Mouse (Mus musculus) megakaryocyte-erythroid progenitor cell, adult 5-6 weeks (primary cell): ENCODE measurements around the gene Rprd1b. TPM values are rescaled to one million over a fixed set of nuclear protein-coding genes. Genes with fewer than 3 reads are reported as not detected.

Source experiments
- ATAC-seq: replicated peaks from 2 replicates; pipeline ENCODE4 v1.8.0; 2016; ENCODE audit warnings: mild to moderate bottlenecking, inconsistent platforms; ENCODE audit not compliant: severe bottlenecking, poor library complexity, low FRiP score, low TSS enrichment
- total RNA-seq, 2 experiments: library from RNA; stranded (forward) in 1 of 2; stranded (reverse) in 1 of 2; fragments of 200-1000, 215-1000 nt in 1 of 2; fragments of >200 nt in 1 of 2; fragmentation: Nextera tagmentation in 1 of 2; gene quantifications; 2 replicates each; pipeline ENCODE4 v1.2.3; 2014 to 2017

Gene Rprd1b
- total RNA-seq, 2 experiments from 2014 or later = 21.6 to 41.1 TPM

DNA sequence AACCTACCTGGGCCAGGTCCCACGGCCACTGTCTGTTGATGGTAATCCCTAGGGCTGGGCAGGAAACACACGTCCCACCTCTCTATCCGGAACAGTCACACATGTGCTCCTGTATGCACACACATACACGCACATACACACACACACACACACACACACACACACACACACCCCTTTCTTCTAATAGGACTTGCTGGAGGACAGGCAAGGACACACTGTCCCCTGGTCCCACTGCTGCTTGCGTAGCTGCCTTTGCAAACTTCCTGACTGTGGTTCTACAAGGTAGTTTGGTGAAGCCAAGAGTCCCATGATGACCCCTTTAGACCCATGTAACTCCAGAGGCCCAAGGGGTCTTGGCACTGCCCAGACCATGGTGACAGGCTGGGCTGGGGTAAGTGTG is 112.4 kb downstream of the Rprd1b start:
- no peak for ATAC-seq

DNA sequence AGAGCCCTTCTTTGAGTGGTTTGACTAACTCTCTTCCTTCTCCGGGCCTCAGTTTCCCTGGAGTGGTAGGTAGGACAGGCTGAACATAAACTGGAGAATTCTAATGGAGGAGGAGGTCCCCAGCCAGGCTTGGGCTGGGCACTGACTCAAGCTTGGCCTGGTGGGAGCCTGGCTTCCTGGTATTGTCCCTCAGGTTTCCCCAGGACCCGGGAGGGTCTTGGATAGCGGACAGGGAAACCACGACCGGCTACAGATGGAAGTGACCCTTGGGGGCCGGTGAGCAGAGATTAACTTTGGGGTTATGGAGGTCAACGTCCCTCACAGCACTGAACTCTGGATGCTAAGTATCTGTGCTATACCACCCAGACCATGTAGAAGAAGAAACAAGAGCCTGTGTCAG is 113.0 kb downstream of the Rprd1b start:
- ATAC-seq = no peak

DNA sequence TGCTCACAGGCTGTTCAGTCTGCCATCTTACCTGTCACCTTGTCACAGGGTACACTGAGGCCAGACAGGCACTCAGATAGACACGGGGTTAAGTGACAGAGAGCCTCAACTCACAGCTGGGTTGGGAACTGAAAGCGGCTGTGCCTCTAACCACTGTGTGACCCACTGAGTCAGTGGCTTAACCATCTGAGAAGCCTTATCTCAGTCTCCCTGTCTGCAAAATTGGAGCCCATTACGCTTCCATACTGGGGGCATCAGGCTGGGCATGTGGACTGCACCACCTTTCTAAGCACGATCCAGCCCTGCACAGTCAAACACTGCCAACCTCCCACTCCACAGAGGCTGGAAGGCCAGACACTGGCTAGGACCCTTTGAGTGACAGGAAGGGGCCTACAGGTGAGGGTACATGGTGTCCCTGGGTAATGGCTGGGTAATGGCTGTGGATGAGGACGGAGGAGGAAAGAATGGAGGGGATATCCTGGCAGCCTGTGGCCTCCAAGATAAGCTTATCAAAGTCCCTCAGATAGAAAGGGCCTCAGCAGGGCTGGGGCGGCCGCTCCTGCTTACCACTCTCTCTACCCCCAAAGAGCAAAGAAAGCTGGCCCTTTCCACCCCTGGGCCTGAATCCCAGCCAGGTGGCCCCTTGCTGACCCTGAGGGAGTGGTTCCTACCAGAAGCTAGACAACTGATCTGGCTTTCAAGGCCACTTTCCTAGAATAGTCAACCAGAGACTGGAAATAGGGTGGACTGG is 113.6 kb downstream of the Rprd1b start:
- ATAC-seq = peak; percentile 82

DNA sequence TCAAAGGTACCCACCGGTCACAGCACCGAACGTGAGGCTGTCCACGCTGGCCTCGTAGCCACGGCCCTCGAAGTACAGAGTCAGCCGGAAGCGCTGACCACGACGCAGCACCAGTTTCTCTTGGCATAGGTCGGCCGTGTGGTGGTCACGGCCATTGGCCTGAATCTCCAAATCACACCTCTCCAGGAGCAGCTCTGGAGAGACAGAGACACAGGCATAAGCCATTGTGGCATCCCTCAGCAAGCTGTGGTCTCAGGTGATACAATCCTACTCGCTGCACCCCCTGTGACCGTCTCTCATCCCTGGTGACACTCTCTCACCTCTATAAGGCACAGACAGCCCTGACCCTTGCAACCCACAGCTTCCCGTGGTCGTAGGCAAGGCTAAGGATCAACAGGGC is 114.7 kb downstream of the Rprd1b start:
- ATAC-seq = no peak

DNA sequence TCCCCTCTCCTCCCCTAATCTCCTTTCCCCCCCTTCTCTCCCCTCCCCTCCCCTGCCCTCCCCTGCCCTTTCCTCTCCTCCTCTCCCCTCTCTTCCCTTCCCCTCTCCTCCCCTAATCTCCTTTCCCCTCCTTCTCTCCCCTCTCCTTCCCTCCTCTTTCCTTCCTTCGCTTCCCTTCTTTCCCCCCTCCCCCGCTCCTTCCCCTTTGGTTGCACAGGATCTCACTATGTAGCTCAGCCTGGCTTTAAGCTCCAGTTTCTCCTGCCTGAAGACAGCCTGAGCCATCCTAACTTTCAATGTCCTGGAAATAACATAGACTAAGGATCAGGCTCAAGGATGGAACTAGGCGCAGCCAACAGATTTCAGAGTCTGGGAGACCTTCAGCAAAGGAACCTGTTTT is 115.5 kb downstream of the Rprd1b start:
- ATAC-seq = no peak

DNA sequence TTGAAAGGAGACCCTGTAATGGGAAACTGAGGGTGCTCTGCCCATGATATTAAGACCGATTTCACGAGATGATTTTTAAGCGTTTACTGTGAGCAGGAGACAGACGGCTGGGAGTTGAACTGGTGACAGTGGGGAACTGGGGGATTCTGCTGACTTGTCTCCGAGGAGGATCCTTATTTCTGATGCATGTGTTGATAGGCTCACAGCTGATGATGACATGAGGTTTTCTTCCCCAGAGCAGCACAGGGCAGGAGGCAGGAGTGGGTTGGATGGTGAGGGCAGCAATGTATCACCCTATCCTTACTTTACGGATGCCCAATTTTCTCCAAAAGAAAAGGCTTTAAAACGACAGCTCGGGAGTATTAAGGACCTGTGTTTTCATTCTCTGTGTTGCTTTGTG is 116.0 kb downstream of the Rprd1b start:
- ATAC-seq = no peak

DNA sequence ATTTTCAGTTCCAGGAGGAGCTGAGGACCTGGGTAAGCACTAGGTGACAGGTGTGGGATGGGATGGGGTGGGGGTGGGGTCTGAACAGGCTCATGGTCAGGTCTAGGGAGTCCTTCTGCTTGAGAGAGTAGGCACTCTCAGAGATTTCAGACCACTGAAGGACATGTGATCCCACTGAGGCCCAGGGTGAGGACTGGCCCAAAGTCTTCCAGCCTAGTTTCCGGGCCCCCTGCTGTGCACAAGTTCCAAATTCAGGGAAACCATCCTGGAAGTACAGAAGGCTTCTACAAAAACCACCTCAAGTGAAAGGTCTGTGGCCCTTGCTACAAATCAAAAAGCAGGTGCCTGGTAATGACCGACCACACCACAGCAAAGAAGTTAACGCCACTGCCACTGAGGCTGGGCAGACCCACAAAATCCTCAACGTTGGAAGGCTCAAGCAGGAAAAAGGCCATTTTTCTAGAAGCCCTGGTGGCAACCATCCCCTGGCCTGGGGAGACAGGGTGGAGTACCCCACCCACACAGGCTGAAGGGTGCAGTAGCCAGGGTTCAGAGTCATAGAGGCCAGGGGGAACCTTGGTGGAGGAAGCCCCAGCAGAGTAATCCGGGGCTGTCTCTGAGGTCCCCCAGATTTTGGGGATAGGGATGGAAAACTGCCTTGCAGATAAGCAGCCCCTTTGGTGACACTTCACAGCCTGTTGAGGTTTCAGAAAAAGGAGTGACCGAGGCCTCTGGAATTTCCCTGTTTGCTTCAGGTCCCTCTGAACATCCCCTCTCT is 116.6 kb downstream of the Rprd1b start:
- no peak for ATAC-seq

DNA sequence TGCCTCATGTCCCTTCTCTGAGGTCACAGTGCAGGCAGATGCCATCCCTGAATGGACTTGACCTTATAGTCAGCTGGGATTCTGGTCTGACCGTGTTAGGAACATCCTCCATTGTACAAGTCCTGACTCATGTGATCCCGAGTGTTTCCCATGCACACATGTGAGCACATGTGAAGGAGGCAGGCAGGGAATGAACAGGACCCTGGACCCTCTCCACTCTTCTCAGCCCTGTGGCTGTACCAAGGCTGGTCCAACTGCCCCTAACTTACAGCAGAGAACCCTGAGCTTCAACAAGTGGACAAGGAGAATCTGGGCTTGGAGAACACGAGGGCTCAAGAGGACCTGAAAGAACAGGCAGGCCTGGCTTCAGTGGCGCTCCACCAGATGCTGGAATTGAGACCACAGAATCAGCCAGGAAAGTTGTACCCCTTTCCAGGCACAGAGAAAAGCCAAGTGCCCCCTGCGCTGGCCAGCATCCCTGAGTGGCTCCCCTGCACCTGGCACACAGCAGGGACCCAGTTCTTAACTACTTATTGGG is 117.3 kb downstream of the Rprd1b start:
- no peak for ATAC-seq

DNA sequence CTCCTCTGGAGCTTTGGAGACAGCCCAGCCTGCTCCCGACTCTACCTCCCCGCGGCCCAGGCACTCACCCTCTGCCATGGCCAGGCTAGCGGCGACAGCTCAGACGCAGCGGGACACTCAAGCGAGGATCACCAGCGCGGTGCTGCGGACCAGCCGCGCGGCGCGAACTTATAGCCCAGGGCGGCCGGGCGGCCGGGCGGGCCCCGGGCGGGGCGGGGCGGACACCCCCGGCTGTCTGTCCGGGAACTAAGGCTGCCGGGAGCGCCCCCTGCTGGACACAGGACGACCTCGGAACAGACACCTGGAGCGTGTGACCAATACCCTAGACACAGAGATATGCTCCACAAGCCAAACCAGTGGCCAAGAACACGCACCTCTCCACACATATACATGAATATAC is 117.9 kb downstream of the Rprd1b start, which contains the start of gene Tgm2:
Gene Tgm2 (minus strand): TSS at position 214 of the 400 bp plus-strand sequence.
- peak; percentile 33 for ATAC-seq

DNA sequence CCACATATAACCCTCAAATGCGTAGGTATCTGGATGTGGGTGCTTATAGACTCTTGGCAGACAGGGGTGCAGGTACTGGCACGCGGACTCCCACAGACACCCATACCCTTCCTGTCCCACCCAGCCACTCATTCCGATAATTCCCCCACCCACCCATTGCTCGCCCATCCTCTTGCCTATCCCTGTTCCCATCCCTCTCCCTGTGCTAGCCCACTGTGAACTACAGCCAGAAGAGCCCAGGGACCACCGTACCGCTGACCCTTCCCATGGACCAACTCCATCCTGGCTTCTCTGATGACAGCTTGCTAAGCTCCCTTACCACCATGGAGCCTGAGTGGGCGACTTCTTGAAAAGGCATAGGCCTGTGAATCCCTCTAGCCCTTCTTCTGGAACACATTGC is 118.7 kb downstream of the Rprd1b start:
- ATAC-seq = no peak

DNA sequence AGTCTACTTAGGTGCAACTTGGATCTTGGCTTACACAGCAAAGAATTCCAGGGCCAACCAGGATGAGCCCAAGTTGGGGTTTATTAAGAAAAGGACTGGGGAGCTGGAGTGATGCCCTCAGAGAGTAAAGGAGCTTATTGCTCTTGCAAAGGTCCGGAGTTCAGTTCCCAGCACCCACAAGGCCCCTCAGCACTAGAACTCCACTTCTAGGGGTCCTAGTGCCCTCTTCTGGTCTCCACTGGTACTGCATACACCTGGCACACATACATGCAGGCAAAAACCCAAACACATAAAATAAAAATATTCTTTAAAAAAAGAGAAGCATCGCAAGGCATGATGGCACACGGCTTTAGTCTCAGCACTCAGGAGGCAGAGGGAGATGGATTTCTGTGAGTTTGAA is 122.8 kb downstream of the Rprd1b start:
- no peak for ATAC-seq

DNA sequence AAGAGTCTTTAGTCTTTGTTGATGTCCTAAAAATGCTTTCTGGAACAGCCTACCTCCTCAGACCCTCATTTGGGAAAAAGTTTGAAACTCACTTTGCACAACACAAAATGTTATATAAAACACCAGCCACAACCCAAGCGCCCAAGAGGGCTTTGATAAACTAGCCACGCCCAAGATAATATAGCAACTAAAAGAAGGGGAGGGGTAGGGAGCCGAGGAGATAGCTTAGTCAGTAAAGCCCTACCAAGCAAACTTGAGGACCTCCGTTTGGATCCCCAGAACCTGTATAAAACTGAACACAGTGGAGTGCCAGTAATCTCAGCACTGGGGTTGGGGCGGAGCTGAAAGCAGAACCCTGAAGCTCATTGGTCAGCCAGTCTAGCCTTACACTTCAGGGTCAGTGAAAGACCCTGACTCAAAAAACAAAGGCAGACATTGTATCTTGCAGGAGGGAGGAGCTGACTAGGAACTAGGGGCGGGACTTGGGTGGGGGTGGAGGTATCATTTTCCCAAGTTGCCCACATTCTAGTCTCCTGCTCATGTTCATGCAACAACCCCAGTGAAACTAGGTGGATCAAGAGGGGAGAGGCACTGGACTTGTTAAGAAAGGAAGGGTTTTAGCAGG is 124.5 kb downstream of the Rprd1b start:
- peak; percentile 45 for ATAC-seq

DNA sequence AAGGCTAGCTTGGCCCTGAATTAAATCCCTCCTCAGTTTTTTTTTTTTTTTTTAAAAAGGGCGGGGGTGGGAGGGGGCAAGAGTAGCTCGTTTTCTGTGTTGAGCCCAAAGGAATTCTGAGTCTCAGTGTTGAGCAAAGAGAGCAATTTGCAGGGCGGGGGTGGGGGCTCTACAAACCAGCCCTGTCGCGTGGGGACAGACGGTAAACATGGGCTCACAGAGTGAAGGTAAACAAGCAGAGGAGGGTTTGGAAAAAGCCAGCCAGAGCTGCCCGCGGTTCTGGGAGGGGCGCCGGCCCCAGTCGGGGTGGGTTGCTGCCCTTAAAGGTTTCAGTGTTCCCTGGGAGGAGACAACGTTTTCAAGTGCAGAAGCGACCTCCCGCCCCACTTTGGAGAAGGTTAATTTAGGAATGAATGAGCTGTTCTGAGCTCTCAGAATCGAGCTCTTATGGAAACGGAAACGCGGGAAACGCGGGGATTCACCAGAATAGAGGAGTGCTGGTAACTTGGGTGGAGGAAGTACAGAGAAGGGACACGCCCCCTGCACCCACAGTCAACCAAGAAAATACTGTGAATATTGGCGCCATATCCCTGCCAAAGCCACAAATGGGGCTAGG is 125.5 kb downstream of the Rprd1b start:
- peak; percentile 60 for ATAC-seq

DNA sequence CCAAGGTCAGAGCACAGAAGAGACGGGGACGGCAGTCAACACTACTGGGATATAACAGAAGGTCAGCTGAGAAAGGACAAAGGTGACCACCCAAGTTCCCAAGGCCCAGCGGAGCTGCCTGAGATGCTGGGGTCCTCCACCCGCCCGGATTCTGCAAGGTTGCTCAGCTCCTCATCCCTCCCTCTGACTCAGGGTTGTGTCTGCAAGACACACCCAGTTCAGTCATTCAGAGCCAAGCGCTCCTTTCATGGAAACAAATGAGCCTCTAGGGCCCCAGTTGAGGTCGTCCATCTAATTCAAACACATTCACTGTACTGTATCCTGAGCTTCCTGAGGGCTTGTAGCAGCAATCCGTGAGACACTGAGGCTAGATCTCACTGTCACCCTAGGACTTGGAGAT is 126.3 kb downstream of the Rprd1b start:
- ATAC-seq = no peak

DNA sequence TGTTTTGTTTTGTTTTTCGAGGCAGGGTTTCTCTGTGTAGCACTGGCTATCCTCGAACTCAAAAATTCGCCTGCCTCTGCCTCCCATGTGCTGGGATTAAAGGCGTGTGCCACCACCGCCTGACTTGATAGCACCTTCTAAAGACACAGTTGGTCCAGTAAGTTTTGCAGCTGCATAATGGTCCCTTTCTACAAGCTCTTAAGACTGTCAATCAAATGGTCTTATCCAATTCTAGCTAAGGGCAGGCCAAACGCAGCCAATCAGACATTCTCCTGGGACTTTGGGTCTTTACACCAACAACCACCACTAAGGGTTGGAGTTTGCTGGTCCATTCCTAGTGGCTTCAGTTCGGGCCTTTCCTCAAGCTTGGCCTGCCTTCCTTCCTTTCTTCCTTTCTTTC is 126.8 kb downstream of the Rprd1b start:
- no peak for ATAC-seq

DNA sequence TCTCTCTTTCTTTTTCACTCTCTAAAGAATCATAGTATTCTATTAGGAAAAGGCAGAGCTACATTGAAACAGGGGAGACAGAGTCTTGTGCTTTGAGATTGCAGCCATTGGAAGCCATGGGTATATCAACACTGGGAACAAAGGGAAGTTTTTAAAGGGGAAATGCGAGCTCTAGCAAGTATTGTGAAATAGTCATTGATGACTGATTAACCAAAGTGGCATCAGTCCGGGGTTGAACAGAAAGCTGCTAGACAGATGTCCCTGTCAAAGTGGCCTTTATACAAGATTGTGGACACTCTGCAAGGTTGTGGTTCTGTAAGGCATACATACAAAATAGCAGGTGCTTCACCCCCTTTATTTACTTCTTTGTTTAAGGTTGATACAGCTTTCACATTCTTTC is 127.3 kb downstream of the Rprd1b start:
- ATAC-seq = no peak

DNA sequence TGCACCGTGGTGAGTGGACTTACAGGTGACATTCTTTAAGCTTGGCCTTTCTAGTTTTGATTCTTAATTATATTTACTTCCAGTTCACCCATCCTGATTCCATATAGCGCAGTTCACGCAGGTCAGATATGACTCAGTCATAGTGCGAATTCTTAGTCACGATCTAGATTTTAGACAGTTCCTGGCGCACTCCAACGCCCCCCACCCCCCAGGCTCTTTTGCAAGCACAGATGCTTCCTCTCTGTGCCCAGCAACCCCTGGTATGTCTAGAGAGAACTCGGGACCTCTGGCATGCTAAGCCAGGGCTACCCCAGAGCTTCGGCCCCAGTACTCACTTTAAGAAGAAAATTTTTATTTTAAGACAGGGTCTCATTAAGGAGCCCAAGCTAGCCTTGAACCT is 128.2 kb downstream of the Rprd1b start:
- no peak for ATAC-seq

DNA sequence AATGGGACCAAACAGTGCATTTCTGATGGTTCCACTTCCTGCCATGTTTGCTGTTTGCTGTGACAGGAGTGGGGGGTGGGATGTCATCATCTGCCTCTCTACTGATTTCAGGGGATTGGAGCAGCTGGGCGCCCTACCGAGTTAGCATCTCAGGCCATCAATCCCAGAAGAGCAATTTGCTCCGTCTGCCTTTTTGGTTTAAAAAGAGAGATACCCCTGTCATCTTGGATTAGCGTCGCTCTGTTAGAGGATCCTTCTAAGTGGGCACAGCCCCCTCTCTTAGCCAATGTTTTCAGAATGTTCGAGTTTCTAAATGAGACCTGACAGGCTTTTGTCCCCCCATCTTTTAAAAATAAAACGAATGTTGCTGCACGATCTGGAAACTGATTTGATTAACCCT is 129.4 kb downstream of the Rprd1b start:
- no peak for ATAC-seq

DNA sequence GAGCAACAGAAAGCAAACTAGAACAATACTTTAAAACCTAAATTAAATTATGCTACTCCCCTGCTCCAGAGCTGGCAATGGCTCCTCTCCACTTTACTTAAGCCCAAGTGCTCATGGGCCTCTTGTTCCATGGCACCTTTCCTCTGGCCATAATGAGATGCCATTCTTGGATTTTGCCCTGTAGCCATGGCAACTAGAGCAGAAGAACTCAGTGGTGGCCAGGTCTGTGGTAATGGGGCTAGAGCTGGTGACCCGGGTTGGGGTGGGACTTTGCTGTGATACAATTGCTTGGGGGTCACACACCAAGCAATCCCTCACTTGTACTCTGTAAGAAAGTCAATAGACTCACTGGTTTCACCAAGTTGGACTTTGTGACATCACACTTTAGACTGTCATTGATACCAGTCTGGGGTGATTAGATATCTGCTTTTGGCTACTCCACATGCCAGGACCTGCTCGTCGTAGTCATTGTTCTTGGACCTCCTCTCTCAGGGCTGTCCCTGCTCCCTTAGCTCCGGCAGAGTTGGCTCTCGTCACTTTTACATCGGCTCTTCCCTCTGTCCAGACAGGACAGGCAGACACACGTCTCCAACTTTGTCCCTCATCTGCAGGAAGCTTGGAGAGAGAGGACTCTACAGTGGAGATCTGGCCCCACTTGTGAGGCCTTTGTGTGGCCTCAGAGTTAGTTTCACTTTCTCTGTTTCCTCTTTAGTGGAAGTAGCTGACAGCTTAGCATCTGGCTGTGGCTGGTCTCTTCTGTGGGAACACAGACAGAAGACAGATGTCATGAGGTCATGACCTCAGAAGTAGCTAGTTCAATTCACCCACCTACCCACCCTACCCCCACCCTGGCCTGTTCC is 131.3 kb downstream of the Rprd1b start:
- peak; percentile 64 for ATAC-seq
